Mouse (Mus musculus): ENCODE measurements around the gene Hemk1.

The Hemk1 gene

GRCm38 (mm10) chr9:107343146-107343943 is 5.2 kb upstream of the Hemk1 start:
- no peak for DNase-seq (ENCODE audit: low spot score in 2 of 2)

- no peak for DNase-seq (ENCODE audit: low spot score in 2 of 2)
Measured at GRCm38 (mm10) chr9:107342201-107342709, 4.1 kb upstream of the Hemk1 start.

- DNase-seq (ENCODE audit: low spot score in 2 of 2) = no peak
Measured at GRCm38 (mm10) chr9:107340911-107341645, 2.9 kb upstream of the Hemk1 start.

GRCm38 (mm10) chr9:107340267-107340859 is 2.2 kb upstream of the Hemk1 start, which contains the start of gene 6430571L13Rik:
Gene 6430571L13Rik, plus strand, starts transcription at chr9:107340602.
- DNase-seq (ENCODE audit: low spot score in 2 of 2) = peak; percentile 88 to 95

- DNase-seq (ENCODE audit: low spot score in 2 of 2) = no peak
Measured at GRCm38 (mm10) chr9:107336386-107336785, 1.8 kb downstream of the Hemk1 start.

- peak; percentile 56 to 70 for DNase-seq (ENCODE audit: low spot score in 2 of 2)
Measured at GRCm38 (mm10) chr9:107335909-107336308, 2.2 kb downstream of the Hemk1 start.

GRCm38 (mm10) chr9:107335046-107335445 is 3.1 kb downstream of the Hemk1 start:
- DNase-seq (ENCODE audit: low spot score in 2 of 2) = no peak

GRCm38 (mm10) chr9:107334356-107334755 is 3.8 kb downstream of the Hemk1 start:
- DNase-seq (ENCODE audit: low spot score in 2 of 2) = no peak

GRCm38 (mm10) chr9:107333686-107334085 is 4.5 kb downstream of the Hemk1 start:
- no peak for DNase-seq (ENCODE audit: low spot score in 2 of 2)

- DNase-seq (ENCODE audit: low spot score in 2 of 2) = no peak
Measured at GRCm38 (mm10) chr9:107330791-107331190, 7.4 kb downstream of the Hemk1 start.

GRCm38 (mm10) chr9:107327879-107328620 is 10.1 kb downstream of the Hemk1 start:
- no peak for DNase-seq (ENCODE audit: low spot score in 2 of 2)

GRCm38 (mm10) chr9:107325904-107326303 is 12.2 kb downstream of the Hemk1 start:
- no peak for DNase-seq (ENCODE audit: low spot score in 2 of 2)

GRCm38 (mm10) chr9:107324799-107325561 is 13.2 kb downstream of the Hemk1 start:
- DNase-seq (ENCODE audit: low spot score in 2 of 2) = no peak

GRCm38 (mm10) chr9:107323558-107323957 is 14.6 kb downstream of the Hemk1 start:
- DNase-seq (ENCODE audit: low spot score in 2 of 2) = peak in 1 of 2 experiments; percentile 61

- no peak for DNase-seq (ENCODE audit: low spot score in 2 of 2)
Measured at GRCm38 (mm10) chr9:107322461-107323050, 15.6 kb downstream of the Hemk1 start.

GRCm38 (mm10) chr9:107315791-107316190 is 22.4 kb downstream of the Hemk1 start:
- no peak for DNase-seq (ENCODE audit: low spot score in 2 of 2)

GRCm38 (mm10) chr9:107313926-107314325 is 24.2 kb downstream of the Hemk1 start:
- DNase-seq (ENCODE audit: low spot score in 2 of 2) = no peak

- DNase-seq (ENCODE audit: low spot score in 2 of 2) = no peak
Measured at GRCm38 (mm10) chr9:107312811-107313584, 25.2 kb downstream of the Hemk1 start.

GRCm38 (mm10) chr9:107309600-107309999 is 28.6 kb downstream of the Hemk1 start:
- DNase-seq (ENCODE audit: low spot score in 2 of 2) = no peak

- DNase-seq (ENCODE audit: low spot score in 2 of 2) = no peak
Measured at GRCm38 (mm10) chr9:107309171-107309570, 29.0 kb downstream of the Hemk1 start.

Measured in urinary bladder, postnatal 4 days (tissue).